Mouse (Mus musculus): ENCODE data around the gene Mbnl2. TPM values are rescaled to one million over a fixed set of nuclear protein-coding genes. Genes with fewer than 3 reads are reported as not detected.
A peak's percentile ranks its signal among the peaks of the same experiment; 100 is the strongest.

The Mbnl2 gene
- polyA plus RNA-seq, 1 experiment from 2014 or later = 18.7 TPM

GRCm38 (mm10) chr14:120261606-120262005 lies 13.9 kb upstream of the Mbnl2 start:
- Histone ChIP-seq H3K36me3 (ENCODE audit: poor library complexity, severe bottlenecking) (no peaks in the 10 kb centered on the region), H3K9ac (no peak overlapping the region), H3K27me3 (no peaks in the 10 kb centered on the region), H3K9me3 (replicated peaks) (no peaks in the 10 kb centered on the region), H3K27ac (no peak overlapping the region), H3K4me3 (no peak overlapping the region), H3K4me2 (no peak overlapping the region), H3K4me1 (no peaks in the 10 kb centered on the region)
- WGBS = 86% methylated on average over 11 of the region's 11 CpGs
- no peak for ATAC-seq

GRCm38 (mm10) chr14:120262660-120263379 lies 12.6 kb upstream of the Mbnl2 start:
- ATAC-seq = no peak
- Histone ChIP-seq H3K9me3 (replicated peaks) (no peaks in the 10 kb centered on the region), H3K9ac (no peak overlapping the region), H3K4me3 (no peak overlapping the region), H3K4me2 (no peak overlapping the region), H3K27me3 (no peaks in the 10 kb centered on the region), H3K36me3 (ENCODE audit: poor library complexity, severe bottlenecking) (no peaks in the 10 kb centered on the region), H3K27ac (no peak overlapping the region), H3K4me1 (no peaks in the 10 kb centered on the region)
- WGBS = 95% methylated on average over 14 of the region's 14 CpGs

- H3K36me3 ChIP-seq (ENCODE audit: poor library complexity, severe bottlenecking) = no peaks in the 10 kb centered on the region
- no peak overlapping the region for H3K27ac ChIP-seq
- no peaks in the 10 kb centered on the region for H3K4me1 ChIP-seq
- H3K4me2 ChIP-seq = no peak overlapping the region
- H3K27me3 ChIP-seq = no peaks in the 10 kb centered on the region
- no peak overlapping the region for H3K9ac ChIP-seq
- WGBS = 76% methylated on average over 11 of the region's 11 CpGs
- no peak for ATAC-seq
- H3K4me3 ChIP-seq = no peak overlapping the region
- H3K9me3 ChIP-seq (replicated peaks) = no peaks in the 10 kb centered on the region
These were observed 11.9 kb upstream of the Mbnl2 start for GRCm38 (mm10) chr14:120263380-120264135.

GRCm38 (mm10) chr14:120265886-120266285 lies 9.6 kb upstream of the Mbnl2 start:
- Histone ChIP-seq H3K9ac (no peak overlapping the region), H3K4me3 (no peak overlapping the region), H3K36me3 (ENCODE audit: poor library complexity, severe bottlenecking) (no peaks in the 10 kb centered on the region), H3K4me2 (no peak overlapping the region), H3K4me1 (no peaks in the 10 kb centered on the region), H3K27ac (no peak overlapping the region), H3K27me3 (no peaks in the 10 kb centered on the region), H3K9me3 (replicated peaks) (no peaks in the 10 kb centered on the region)
- ATAC-seq = no peak

GRCm38 (mm10) chr14:120267130-120267529 lies 8.3 kb upstream of the Mbnl2 start:
- H3K4me1 ChIP-seq = no peaks in the 10 kb centered on the region
- no peaks in the 10 kb centered on the region for H3K9me3 ChIP-seq (replicated peaks)
- H3K36me3 ChIP-seq (ENCODE audit: poor library complexity, severe bottlenecking) = no peaks in the 10 kb centered on the region
- no peaks in the 10 kb centered on the region for H3K27me3 ChIP-seq
- H3K27ac ChIP-seq = no peak overlapping the region
- WGBS = 89% methylated on average over 4 of the region's 4 CpGs
- H3K4me3 ChIP-seq = no peak overlapping the region
- no peak overlapping the region for H3K9ac ChIP-seq
- no peak overlapping the region for H3K4me2 ChIP-seq
- no peak for ATAC-seq

GRCm38 (mm10) chr14:120270031-120270430 lies 5.4 kb upstream of the Mbnl2 start:
- Histone ChIP-seq H3K27me3 (no peaks in the 10 kb centered on the region), H3K9ac (no peak overlapping the region), H3K27ac (no peak overlapping the region), H3K36me3 (ENCODE audit: poor library complexity, severe bottlenecking) (no peaks in the 10 kb centered on the region), H3K4me2 (no peak overlapping the region), H3K4me1 (peaks cover 11% of the 10 kb centered on the region; the same call in 1 of the 2 replicates), H3K4me3 (no peak overlapping the region), H3K9me3 (replicated peaks) (no peaks in the 10 kb centered on the region)
- ATAC-seq = no peak
- 84% methylated on average over 3 of the region's 3 CpGs for WGBS

GRCm38 (mm10) chr14:120270633-120271032 lies 4.8 kb upstream of the Mbnl2 start:
- WGBS = 79% methylated on average over 4 of the region's 4 CpGs
- peaks cover 12% of the 10 kb centered on the region; the same call in 1 of the 2 replicates for H3K4me1 ChIP-seq
- H3K4me2 ChIP-seq = no peak overlapping the region
- H3K9ac ChIP-seq = no peak overlapping the region
- no peaks in the 10 kb centered on the region for H3K9me3 ChIP-seq (replicated peaks)
- no peaks in the 10 kb centered on the region for H3K27me3 ChIP-seq
- ATAC-seq = no peak
- no peak overlapping the region for H3K4me3 ChIP-seq
- H3K27ac ChIP-seq = no peak overlapping the region
- no peaks in the 10 kb centered on the region for H3K36me3 ChIP-seq (ENCODE audit: poor library complexity, severe bottlenecking)

- Histone ChIP-seq H3K9me3 (replicated peaks) (no peaks in the 10 kb centered on the region), H3K27me3 (no peaks in the 10 kb centered on the region), H3K9ac (no peak overlapping the region), H3K4me3 (no peak overlapping the region), H3K4me2 (no peak overlapping the region), H3K4me1 (peaks cover 12% of the 10 kb centered on the region; the same call in 1 of the 2 replicates), H3K27ac (no peak overlapping the region), H3K36me3 (ENCODE audit: poor library complexity, severe bottlenecking) (no peaks in the 10 kb centered on the region)
- ATAC-seq = no peak
- WGBS = 91% methylated on average over 8 of the region's 8 CpGs
These were observed 4.4 kb upstream of the Mbnl2 start for GRCm38 (mm10) chr14:120271096-120271495.

- no peak overlapping the region for H3K4me3 ChIP-seq
- WGBS = 48% methylated on average over 5 of the region's 5 CpGs
- H3K4me1 ChIP-seq = peaks cover 38% of the 10 kb centered on the region
- H3K9me3 ChIP-seq (replicated peaks) = no peaks in the 10 kb centered on the region
- ATAC-seq = no peak
- no peaks in the 10 kb centered on the region for H3K36me3 ChIP-seq (ENCODE audit: poor library complexity, severe bottlenecking)
- H3K27ac ChIP-seq = no peak overlapping the region
- H3K27me3 ChIP-seq = no peaks in the 10 kb centered on the region
- H3K9ac ChIP-seq = no peak overlapping the region
- H3K4me2 ChIP-seq = no peak overlapping the region
These were observed 1.7 kb upstream of the Mbnl2 start for GRCm38 (mm10) chr14:120273766-120274165.

- H3K4me3 ChIP-seq = peak overlapping the region; percentile 65
- no peaks in the 10 kb centered on the region for H3K9me3 ChIP-seq (replicated peaks)
- H3K27ac ChIP-seq = peak overlapping the region; percentile 89
- WGBS = 48% methylated on average over 5 of the region's 5 CpGs
- no peaks in the 10 kb centered on the region for H3K27me3 ChIP-seq
- peak overlapping the region; percentile 67; the same call in 1 of the 2 replicates for H3K9ac ChIP-seq
- no peaks in the 10 kb centered on the region for H3K36me3 ChIP-seq (ENCODE audit: poor library complexity, severe bottlenecking)
- no peak for ATAC-seq
- H3K4me1 ChIP-seq = peaks cover 48% of the 10 kb centered on the region
- H3K4me2 ChIP-seq = peak overlapping the region; percentile 69
These were observed 723 bp upstream of the Mbnl2 start for GRCm38 (mm10) chr14:120274746-120275145.

GRCm38 (mm10) chr14:120276343-120277080 lies 1.0 kb downstream of the Mbnl2 start:
- ATAC-seq = peak; percentile 20; the same call in 1 of the 2 replicates
- Histone ChIP-seq H3K27me3 (no peaks in the 10 kb centered on the region), H3K9ac (peak overlapping the region; percentile 67), H3K4me3 (peak overlapping the region; percentile 65), H3K4me2 (peak overlapping the region; percentile 69), H3K27ac (peak overlapping the region; percentile 68), H3K9me3 (replicated peaks) (no peaks in the 10 kb centered on the region), H3K36me3 (ENCODE audit: poor library complexity, severe bottlenecking) (no peaks in the 10 kb centered on the region), H3K4me1 (peaks cover 57% of the 10 kb centered on the region)
- WGBS = 5% methylated on average over 10 of the region's 10 CpGs

GRCm38 (mm10) chr14:120277081-120277656 lies 1.7 kb downstream of the Mbnl2 start:
- Histone ChIP-seq H3K4me1 (peaks cover 57% of the 10 kb centered on the region), H3K27me3 (no peaks in the 10 kb centered on the region), H3K4me2 (peak overlapping the region; percentile 69), H3K9ac (peak overlapping the region; percentile 67), H3K27ac (peak overlapping the region; percentile 58; the same call in 1 of the 2 replicates), H3K4me3 (peak overlapping the region; percentile 65), H3K9me3 (replicated peaks) (no peaks in the 10 kb centered on the region), H3K36me3 (ENCODE audit: poor library complexity, severe bottlenecking) (no peaks in the 10 kb centered on the region)
- ATAC-seq = no peak
- WGBS = 8% methylated on average over 10 of the region's 10 CpGs
